Mouse (Mus musculus) neural tube, embryonic 13.5 days (tissue): Measurements from ENCODE around the gene Cd200. TPM values are rescaled to one million over a fixed set of nuclear protein-coding genes. Genes with fewer than 3 reads are reported as not detected.

Experiments
- ATAC-seq: fragments of 200-750 bp; cut with Nextera tagmentation; 2 replicates; pipeline ENCODE4 v1.8.0; 2017; ENCODE audit warnings: low read depth, mild to moderate bottlenecking, moderate TSS enrichment, moderate library complexity
- H3K27ac ChIP-seq: fragments of 300-500 bp; sonication (generic); replicated peaks from 2 replicates; pipeline ENCODE4 v1.5.1; 2015; ENCODE audit warnings: moderate library complexity, mild to moderate bottlenecking, inconsistent platforms
- H3K27me3 ChIP-seq: fragments of 300-500 bp; sonication (generic); 2 replicates; pipeline ENCODE4 v1.6.1; 2015; ENCODE audit warnings: mild to moderate bottlenecking, inconsistent platforms
- H3K36me3 ChIP-seq: fragments of 300-500 bp; sonication (generic); 2 replicates; pipeline ENCODE4 v1.6.1; 2015; ENCODE audit warnings: mild to moderate bottlenecking, inconsistent platforms
- H3K4me1 ChIP-seq: fragments of 300-500 bp; sonication (generic); replicated peaks from 2 replicates; pipeline ENCODE4 v1.6.1; 2015; ENCODE audit warnings: inconsistent platforms
- H3K4me2 ChIP-seq: fragments of 300-500 bp; sonication (generic); 2 replicates; pipeline ENCODE4 v1.6.1; 2015; ENCODE audit warnings: inconsistent platforms, mild to moderate bottlenecking, moderate library complexity
- H3K4me3 ChIP-seq: fragments of 300-500 bp; sonication (generic); 2 replicates; pipeline ENCODE4 v1.5.1; 2015; ENCODE audit warnings: mild to moderate bottlenecking, inconsistent platforms
- H3K9ac ChIP-seq: fragments of 300-500 bp; sonication (generic); 2 replicates; pipeline ENCODE4 v1.6.1; 2015; ENCODE audit warnings: moderate library complexity, mild to moderate bottlenecking, inconsistent platforms
- H3K9me3 ChIP-seq: fragments of 300-500 bp; sonication (generic); 2 replicates; pipeline ENCODE4 v1.6.1; 2016; ENCODE audit warnings: inconsistent platforms
- WGBS: fragments of 180-500 bp; shearing (Covaris S2); methylation state at CpG from one replicate; pipeline ENCODE4 v1.1.7; 2015; 5-methylcytosine and 5-hydroxymethylcytosine counted together
- polyA plus RNA-seq: library from polyadenylated mRNA; unstranded; fragments of >200 nt; fragmentation: Nextera tagmentation; extraction: Ambion mirVana; gene quantifications from 2 replicates; pipeline ENCODE4 v1.2.1, GENCODE M21; 2015

Cd200 gene
- polyA plus RNA-seq, 1 experiment from 2014 or later = 220 TPM

DNA sequence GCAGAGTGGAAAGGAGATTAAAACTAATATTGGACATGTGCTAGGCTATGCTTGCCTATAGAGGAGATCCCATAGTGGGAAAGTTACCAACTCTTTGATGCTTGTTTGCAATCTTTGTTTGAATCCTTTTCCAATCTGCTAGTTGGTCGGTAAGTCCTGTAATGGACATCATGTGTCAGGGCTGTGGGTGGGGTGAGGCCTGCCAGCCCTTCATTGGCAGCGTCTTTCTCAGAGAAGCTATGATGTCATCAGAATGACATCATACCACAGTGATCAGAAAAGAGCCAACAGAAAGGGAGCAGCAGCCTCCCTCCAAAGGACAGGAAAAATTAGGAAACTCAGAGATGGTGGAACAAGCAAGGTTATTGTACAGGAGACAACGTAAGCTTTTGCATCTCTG lies 9.4 kb downstream of the Cd200 start:
- Histone ChIP-seq H3K4me1 (no peaks in the 10 kb centered on the region), H3K4me2 (no peak overlapping the region), H3K27ac (no peak overlapping the region), H3K9ac (no peak overlapping the region), H3K4me3 (no peak overlapping the region), H3K36me3 (peaks cover 27% of the 10 kb centered on the region), H3K9me3 (no peaks in the 10 kb centered on the region), H3K27me3 (no peaks in the 10 kb centered on the region)
- WGBS = 90% methylated on average over 3 of the region's 3 CpGs
- ATAC-seq = no peak

DNA sequence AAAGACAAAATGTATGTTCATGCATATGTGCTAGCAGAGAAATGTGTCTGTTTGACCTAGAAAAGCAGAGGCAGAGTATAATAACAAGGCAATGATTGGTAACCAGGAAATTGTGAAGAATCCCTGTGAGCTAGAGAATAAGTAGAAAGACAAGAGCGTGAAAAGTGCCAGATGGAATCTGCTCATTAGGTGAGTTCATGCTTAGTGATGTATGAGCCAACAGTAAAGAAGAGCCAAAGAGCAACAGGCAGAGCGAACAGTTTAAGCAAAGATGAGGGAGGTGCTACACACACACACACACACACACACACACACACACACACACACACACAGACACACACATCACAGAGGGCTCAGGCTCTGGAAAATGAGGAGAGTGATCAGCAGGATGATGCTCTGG lies 11.4 kb downstream of the Cd200 start:
- Histone ChIP-seq H3K9me3 (no peaks in the 10 kb centered on the region), H3K4me2 (no peak overlapping the region), H3K27me3 (no peaks in the 10 kb centered on the region), H3K4me3 (no peak overlapping the region), H3K4me1 (no peaks in the 10 kb centered on the region), H3K9ac (no peak overlapping the region), H3K27ac (no peak overlapping the region), H3K36me3 (peaks cover 45% of the 10 kb centered on the region)
- WGBS = 83% methylated on average over 2 of the region's 2 CpGs
- no peak for ATAC-seq

DNA sequence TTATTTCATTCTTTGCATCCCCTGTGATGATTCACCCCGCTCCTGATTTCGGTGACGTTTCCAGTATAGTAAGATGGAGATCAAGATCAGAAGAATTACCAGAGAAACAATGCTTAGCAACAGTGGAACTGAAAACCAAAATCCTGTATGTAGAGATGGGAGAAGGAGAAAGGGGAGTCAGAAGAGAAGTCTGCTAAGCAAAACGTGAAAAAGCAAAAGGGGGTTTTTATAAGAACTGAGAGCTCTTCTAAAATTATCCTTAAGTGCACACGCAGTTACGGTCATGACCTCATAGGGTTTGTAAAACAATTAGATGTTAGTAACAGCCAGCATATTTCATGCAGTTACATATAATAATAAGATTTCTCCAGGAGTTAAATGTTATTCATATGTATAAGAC lies 16.6 kb downstream of the Cd200 start:
- H3K9me3 ChIP-seq = no peaks in the 10 kb centered on the region
- H3K9ac ChIP-seq = no peak overlapping the region
- H3K4me1 ChIP-seq = no peaks in the 10 kb centered on the region
- H3K27me3 ChIP-seq = no peaks in the 10 kb centered on the region
- H3K4me2 ChIP-seq = no peak overlapping the region
- no peak for ATAC-seq
- peaks cover 70% of the 10 kb centered on the region for H3K36me3 ChIP-seq
- no peak overlapping the region for H3K4me3 ChIP-seq
- H3K27ac ChIP-seq = no peak overlapping the region
- WGBS = 92% methylated on average over 6 of the region's 6 CpGs

GRCm38 (mm10) chr16:45391680-45392079 lies 17.2 kb downstream of the Cd200 start:
- no peak for ATAC-seq
- H3K4me1 ChIP-seq = no peaks in the 10 kb centered on the region
- no peak overlapping the region for H3K4me2 ChIP-seq
- no peaks in the 10 kb centered on the region for H3K27me3 ChIP-seq
- H3K9ac ChIP-seq = no peak overlapping the region
- H3K36me3 ChIP-seq = peaks cover 72% of the 10 kb centered on the region
- H3K4me3 ChIP-seq = no peak overlapping the region
- H3K27ac ChIP-seq = no peak overlapping the region
- WGBS = 94% methylated on average over 3 of the region's 3 CpGs
- H3K9me3 ChIP-seq = no peaks in the 10 kb centered on the region

DNA sequence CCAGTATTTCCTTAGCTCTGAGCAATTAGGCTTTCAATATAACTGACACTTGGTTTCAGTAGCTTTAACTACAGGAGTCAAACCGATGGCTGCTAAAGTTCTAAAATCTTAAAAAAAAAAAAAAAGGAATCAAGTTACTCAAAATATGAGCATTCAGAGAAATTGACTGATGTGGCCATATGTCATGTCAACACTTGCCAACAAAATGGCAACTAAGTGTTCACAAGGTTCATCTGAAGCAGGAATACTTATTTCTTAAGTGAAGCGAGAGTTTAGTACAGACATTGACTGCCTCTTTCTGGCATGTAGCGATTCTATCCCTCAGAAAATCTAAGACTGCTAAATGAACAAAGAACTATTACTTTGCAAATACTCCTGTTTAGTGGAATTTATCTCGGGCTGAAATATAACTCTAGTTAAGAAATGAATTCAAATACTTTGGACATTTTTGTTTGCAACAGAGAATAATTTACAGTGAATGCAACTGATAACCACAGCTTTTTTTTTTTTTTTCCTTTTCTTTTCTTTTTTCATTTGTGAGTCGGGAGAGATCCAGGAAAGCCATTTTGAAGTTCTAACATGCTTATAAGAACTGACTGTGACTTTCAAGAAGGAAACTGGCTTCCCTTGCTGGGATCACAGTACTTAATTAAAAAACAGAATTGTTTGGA lies 18.4 kb downstream of the Cd200 start:
- no peaks in the 10 kb centered on the region for H3K4me1 ChIP-seq
- H3K27ac ChIP-seq = no peak overlapping the region
- H3K9me3 ChIP-seq = no peaks in the 10 kb centered on the region
- no peak for ATAC-seq
- no peak overlapping the region for H3K4me3 ChIP-seq
- H3K9ac ChIP-seq = no peak overlapping the region
- peaks cover 67% of the 10 kb centered on the region for H3K36me3 ChIP-seq
- no peak overlapping the region for H3K4me2 ChIP-seq
- H3K27me3 ChIP-seq = no peaks in the 10 kb centered on the region
- WGBS = 85% methylated on average over 5 of the region's 5 CpGs

GRCm38 (mm10) chr16:45389833-45390232 lies 19.0 kb downstream of the Cd200 start:
- no peak overlapping the region for H3K27ac ChIP-seq
- H3K27me3 ChIP-seq = no peaks in the 10 kb centered on the region
- H3K9me3 ChIP-seq = no peaks in the 10 kb centered on the region
- H3K9ac ChIP-seq = no peak overlapping the region
- peaks cover 62% of the 10 kb centered on the region for H3K36me3 ChIP-seq
- H3K4me2 ChIP-seq = no peak overlapping the region
- H3K4me3 ChIP-seq = no peak overlapping the region
- no peaks in the 10 kb centered on the region for H3K4me1 ChIP-seq
- WGBS = 90% methylated on average over 2 of the region's 2 CpGs
- ATAC-seq = no peak

DNA sequence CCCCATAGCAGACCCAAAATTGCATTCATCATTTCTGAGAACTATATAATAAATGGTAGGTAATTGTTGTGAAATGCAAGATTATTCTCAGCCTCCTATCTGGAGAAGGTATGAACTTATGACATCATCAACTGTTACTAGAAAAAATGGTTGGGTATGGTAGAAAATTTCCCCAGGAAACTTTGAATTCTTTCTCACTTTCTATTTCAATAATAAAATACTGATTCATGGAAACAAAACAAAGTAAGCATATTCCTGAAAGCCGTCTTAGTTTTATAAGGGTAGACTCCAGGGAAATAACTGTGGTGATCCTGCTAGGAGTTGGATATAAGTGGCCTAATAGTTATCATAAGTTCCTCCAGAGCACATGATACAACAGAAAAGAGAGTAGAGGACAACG lies 19.8 kb downstream of the Cd200 start:
- H3K4me1 ChIP-seq = no peaks in the 10 kb centered on the region
- no peak overlapping the region for H3K27ac ChIP-seq
- H3K9me3 ChIP-seq = no peaks in the 10 kb centered on the region
- 90% methylated on average over 2 of the region's 2 CpGs for WGBS
- H3K36me3 ChIP-seq = peaks cover 54% of the 10 kb centered on the region
- no peak overlapping the region for H3K9ac ChIP-seq
- ATAC-seq = no peak
- no peak overlapping the region for H3K4me3 ChIP-seq
- no peak overlapping the region for H3K4me2 ChIP-seq
- H3K27me3 ChIP-seq = no peaks in the 10 kb centered on the region

DNA sequence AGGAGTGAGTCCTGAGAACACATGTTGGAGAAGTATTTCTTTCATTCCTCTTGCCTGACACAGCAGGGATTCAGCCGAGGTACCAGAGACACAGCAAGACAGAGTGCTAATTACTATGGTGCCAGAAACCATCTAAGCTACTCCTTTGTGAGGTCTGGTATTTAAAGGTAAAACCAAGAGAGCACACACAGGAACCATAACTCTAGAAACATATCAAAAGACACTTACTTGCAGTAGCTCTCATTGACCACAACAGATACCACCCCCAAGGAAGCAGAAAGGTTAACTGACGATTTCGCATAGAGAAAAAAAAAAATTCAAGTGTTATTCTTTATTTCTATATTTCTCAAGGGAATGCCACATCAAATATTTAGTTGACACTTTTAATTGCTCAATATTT lies 27.0 kb downstream of the Cd200 start:
- 79% methylated on average over 3 of the region's 3 CpGs for WGBS
- no peaks in the 10 kb centered on the region for H3K27me3 ChIP-seq

GRCm38 (mm10) chr16:45378959-45379358 lies 29.9 kb downstream of the Cd200 start:
- Histone ChIP-seq H3K4me1 (no peaks in the 10 kb centered on the region), H3K27ac (no peak overlapping the region), H3K4me3 (no peak overlapping the region), H3K9ac (no peak overlapping the region), H3K36me3 (peaks cover 31% of the 10 kb centered on the region), H3K27me3 (no peaks in the 10 kb centered on the region), H3K4me2 (no peak overlapping the region), H3K9me3 (no peaks in the 10 kb centered on the region)
- no peak for ATAC-seq
- 79% methylated on average over 3 of the region's 3 CpGs for WGBS

More for the DNA sequence above, 27.0 kb downstream of the Cd200 start:
- H3K4me2 ChIP-seq = no peak overlapping the region
- H3K4me1 ChIP-seq = no peaks in the 10 kb centered on the region
- H3K27ac ChIP-seq = no peak overlapping the region
- H3K9ac ChIP-seq = no peak overlapping the region
- H3K36me3 ChIP-seq = peaks cover 41% of the 10 kb centered on the region
- H3K4me3 ChIP-seq = no peak overlapping the region
- H3K9me3 ChIP-seq = no peaks in the 10 kb centered on the region
- ATAC-seq = no peak

DNA sequence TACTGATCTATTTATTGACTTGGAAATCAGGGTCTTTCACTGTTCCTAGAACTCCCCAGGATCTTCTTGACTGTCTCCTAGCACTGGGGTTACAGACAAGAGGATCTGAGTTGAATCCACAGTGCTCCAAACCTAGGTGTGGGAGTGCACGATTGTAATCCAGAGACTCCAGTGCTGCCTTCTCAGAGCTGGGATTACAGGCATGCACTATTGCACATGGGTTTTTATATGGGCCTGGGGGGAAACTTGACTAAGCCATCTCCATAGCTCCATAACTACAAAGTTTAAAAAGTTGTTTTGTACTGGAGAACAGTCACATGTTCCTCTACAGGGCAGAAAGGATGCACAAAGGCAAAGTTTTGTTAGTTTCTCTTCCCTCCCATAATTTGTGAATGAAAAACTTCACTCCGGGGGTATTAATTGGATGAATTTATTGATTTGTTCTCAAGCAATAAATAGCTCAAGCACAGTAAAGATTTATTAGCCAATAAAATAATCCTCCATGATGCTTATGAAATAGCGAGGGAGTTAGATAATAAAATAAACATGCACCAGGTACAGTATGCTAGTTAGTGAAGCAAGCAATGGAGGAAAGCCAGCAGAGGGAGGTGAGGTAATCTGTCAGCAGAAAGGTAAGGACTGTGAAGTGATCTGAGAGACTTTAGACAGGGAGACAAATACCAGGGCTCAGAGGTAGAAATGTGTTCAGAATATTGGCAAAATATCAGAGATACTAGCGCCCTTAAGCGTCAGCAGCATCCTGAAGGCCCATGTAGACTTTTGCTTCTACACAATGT lies 30.5 kb downstream of the Cd200 start:
- no peak overlapping the region for H3K4me3 ChIP-seq
- no peak overlapping the region for H3K4me2 ChIP-seq
- ATAC-seq = no peak
- no peak overlapping the region for H3K27ac ChIP-seq
- H3K36me3 ChIP-seq = peaks cover 25% of the 10 kb centered on the region
- H3K27me3 ChIP-seq = no peaks in the 10 kb centered on the region
- no peaks in the 10 kb centered on the region for H3K9me3 ChIP-seq
- WGBS = 88% methylated on average over 5 of the region's 5 CpGs
- no peak overlapping the region for H3K9ac ChIP-seq
- no peaks in the 10 kb centered on the region for H3K4me1 ChIP-seq

DNA sequence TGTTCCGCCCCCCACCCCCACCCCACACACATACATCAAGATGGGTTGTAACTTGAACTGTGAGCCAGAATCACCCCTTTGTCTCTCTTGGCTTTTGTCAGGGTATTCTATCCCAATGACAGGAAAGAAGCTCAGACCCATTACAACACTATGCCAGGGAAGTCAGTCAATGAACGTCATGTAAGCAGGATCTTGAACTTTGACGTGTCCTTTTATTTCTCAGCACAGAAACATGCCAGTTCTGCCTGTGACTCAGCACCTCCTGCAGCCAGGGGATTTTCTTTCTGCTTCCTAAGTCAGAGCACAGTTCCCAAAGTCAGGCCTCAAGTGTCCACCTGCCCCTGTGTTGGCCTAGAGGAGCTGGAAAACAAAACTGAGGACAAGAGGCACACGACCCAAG lies 31.5 kb downstream of the Cd200 start:
- Histone ChIP-seq H3K4me2 (no peak overlapping the region), H3K27me3 (no peaks in the 10 kb centered on the region), H3K9ac (no peak overlapping the region), H3K9me3 (no peaks in the 10 kb centered on the region), H3K36me3 (peaks cover 15% of the 10 kb centered on the region), H3K27ac (no peak overlapping the region), H3K4me1 (no peaks in the 10 kb centered on the region), H3K4me3 (no peak overlapping the region)
- ATAC-seq = no peak
- 80% methylated on average over 4 of the region's 4 CpGs for WGBS

DNA sequence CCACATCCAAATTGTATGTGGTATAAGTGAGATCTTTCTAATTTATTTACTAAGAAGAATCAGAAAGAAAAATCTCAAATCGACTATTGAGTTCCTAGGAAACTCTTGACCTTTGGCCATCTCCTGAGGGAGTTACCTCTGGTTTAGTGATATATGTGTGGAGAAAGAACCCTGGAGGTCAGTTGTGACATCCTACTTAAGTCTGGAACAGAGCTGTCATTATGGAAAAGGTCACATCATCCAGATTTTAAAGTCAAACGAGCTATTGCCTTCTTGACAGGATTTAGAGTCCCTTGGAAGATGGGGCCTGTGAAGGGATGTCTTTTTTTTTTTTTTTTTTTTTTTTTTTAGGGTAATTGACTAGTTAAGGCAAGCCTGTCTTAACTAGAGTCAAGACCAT lies 32.0 kb downstream of the Cd200 start:
- no peak for ATAC-seq

GRCm38 (mm10) chr16:45376294-45376693 lies 32.6 kb downstream of the Cd200 start:
- no peaks in the 10 kb centered on the region for H3K4me1 ChIP-seq
- no peaks in the 10 kb centered on the region for H3K9me3 ChIP-seq
- H3K4me2 ChIP-seq = no peak overlapping the region
- H3K4me3 ChIP-seq = no peak overlapping the region
- 80% methylated on average over 4 of the region's 4 CpGs for WGBS
- H3K9ac ChIP-seq = no peak overlapping the region
- H3K27ac ChIP-seq = no peak overlapping the region
- no peaks in the 10 kb centered on the region for H3K27me3 ChIP-seq
- peaks cover 7% of the 10 kb centered on the region for H3K36me3 ChIP-seq
- no peak for ATAC-seq

More for the DNA sequence above, 32.0 kb downstream of the Cd200 start:
- H3K4me2 ChIP-seq = no peak overlapping the region
- no peak overlapping the region for H3K9ac ChIP-seq
- no peak overlapping the region for H3K27ac ChIP-seq
- no peak overlapping the region for H3K4me3 ChIP-seq
- no peaks in the 10 kb centered on the region for H3K27me3 ChIP-seq
- no peaks in the 10 kb centered on the region for H3K9me3 ChIP-seq
- peaks cover 12% of the 10 kb centered on the region for H3K36me3 ChIP-seq
- no peaks in the 10 kb centered on the region for H3K4me1 ChIP-seq
- 57% methylated on average over 2 of the region's 2 CpGs for WGBS
